Mouse (Mus musculus) cerebellum, adult (tissue): Measurements from ENCODE around the gene Slc32a1.

Experiments used
- ATAC-seq: cut with Nextera tagmentation; 2 replicates; pipeline ENCODE4 v1.9.2; 2017; ENCODE audit warnings: mild to moderate bottlenecking, moderate library complexity, mixed read lengths; ENCODE audit not compliant: insufficient number of reproducible peaks, low FRiP score, low TSS enrichment

Gene Slc32a1

GRCm38 (mm10) chr2:158610488-158611325 is at the start of gene Slc32a1:
TSS of gene Slc32a1 (plus strand) at chr2:158610767.
- ATAC-seq = peak; percentile 42; the same call in 1 of the 2 replicates

GRCm38 (mm10) chr2:158560801-158561200 is 49.8 kb upstream of the Slc32a1 start:
- no peak for ATAC-seq

- ATAC-seq = no peak
Observed at GRCm38 (mm10) chr2:158561371-158562144, 49.0 kb upstream of the Slc32a1 start.

- no peak for ATAC-seq
Observed at GRCm38 (mm10) chr2:158570421-158571081, 40.0 kb upstream of the Slc32a1 start.

- no peak for ATAC-seq
Observed at GRCm38 (mm10) chr2:158579979-158580378, 30.6 kb upstream of the Slc32a1 start.

GRCm38 (mm10) chr2:158584621-158585358 is 25.8 kb upstream of the Slc32a1 start:
- ATAC-seq = no peak

- ATAC-seq = no peak
Observed at GRCm38 (mm10) chr2:158588524-158589271, 21.9 kb upstream of the Slc32a1 start.

GRCm38 (mm10) chr2:158590495-158590894 is 20.1 kb upstream of the Slc32a1 start:
- ATAC-seq = no peak

GRCm38 (mm10) chr2:158591286-158591685 is 19.3 kb upstream of the Slc32a1 start:
- ATAC-seq = no peak

- ATAC-seq = no peak
Observed at GRCm38 (mm10) chr2:158593371-158593770, 17.2 kb upstream of the Slc32a1 start.

GRCm38 (mm10) chr2:158595103-158595502 is 15.5 kb upstream of the Slc32a1 start:
- peak; percentile 70; the same call in 1 of the 2 replicates for ATAC-seq

GRCm38 (mm10) chr2:158595577-158595976 is 15.0 kb upstream of the Slc32a1 start:
- no peak for ATAC-seq

GRCm38 (mm10) chr2:158596803-158597202 is 13.8 kb upstream of the Slc32a1 start:
- no peak for ATAC-seq

GRCm38 (mm10) chr2:158600517-158600916 is 10.1 kb upstream of the Slc32a1 start:
- no peak for ATAC-seq

- ATAC-seq = no peak
Observed at GRCm38 (mm10) chr2:158601326-158601725, 9.2 kb upstream of the Slc32a1 start.

- no peak for ATAC-seq
Observed at GRCm38 (mm10) chr2:158602663-158603062, 7.9 kb upstream of the Slc32a1 start.

GRCm38 (mm10) chr2:158606511-158606964 is 4.0 kb upstream of the Slc32a1 start:
- no peak for ATAC-seq

GRCm38 (mm10) chr2:158609681-158610080 is 886 bp upstream of the Slc32a1 start:
- ATAC-seq = no peak

- no peak for ATAC-seq
Observed at GRCm38 (mm10) chr2:158611326-158611719, 756 bp downstream of the Slc32a1 start.
